Mouse (Mus musculus): ENCODE results near the gene Mgat3. TPM values are rescaled to one million over a fixed set of nuclear protein-coding genes. Genes with fewer than 3 reads are reported as not detected.

Gene Mgat3
- polyA plus RNA-seq, 1 experiment, result 79.8 TPM

- TF ChIP-seq POLR2A (IDR thresholded peaks at IDR 0.05; ENCODE audit: extremely low read depth, insufficient read depth, low read length) (no peak), CTCF (IDR thresholded peaks at IDR 0.05; ENCODE audit: extremely low read depth, insufficient read depth, low read length) (no peak)
- H3K27ac ChIP-seq (ENCODE audit: insufficient read depth, low read length), result no peak overlapping the region
Observed at GRCm38 (mm10) chr15:80228071-80228800, 54.7 kb downstream of the Mgat3 start.

GRCm38 (mm10) chr15:80232331-80232730 lies 58.8 kb downstream of the Mgat3 start:
- TF ChIP-seq POLR2A (IDR thresholded peaks at IDR 0.05; ENCODE audit: extremely low read depth, insufficient read depth, low read length), result no peak
- TF ChIP-seq CTCF (IDR thresholded peaks at IDR 0.05; ENCODE audit: extremely low read depth, insufficient read depth, low read length), result no peak
- Histone ChIP-seq H3K4me3 (ENCODE audit: insufficient read depth, low read length) (no peak overlapping the region), H3K27ac (ENCODE audit: insufficient read depth, low read length) (no peak overlapping the region), H3K4me1 (ENCODE audit: control insufficient read depth, insufficient read depth, low read length) (no peaks in the 10 kb centered on the region; the same call in 1 of the 2 replicates)

More at GRCm38 (mm10) chr15:80228071-80228800, 54.7 kb downstream of the Mgat3 start:
- Histone ChIP-seq H3K4me3 (ENCODE audit: insufficient read depth, low read length) (no peak overlapping the region), H3K4me1 (ENCODE audit: control insufficient read depth, insufficient read depth, low read length) (no peaks in the 10 kb centered on the region)

- H3K27ac ChIP-seq (ENCODE audit: insufficient read depth, low read length), result no peak overlapping the region
- H3K4me3 ChIP-seq (ENCODE audit: insufficient read depth, low read length), result no peak overlapping the region; the same call in 1 of the 2 replicates
- TF ChIP-seq CTCF (IDR thresholded peaks at IDR 0.05; ENCODE audit: extremely low read depth, insufficient read depth, low read length), result no peak
- H3K4me1 ChIP-seq (ENCODE audit: control insufficient read depth, insufficient read depth, low read length), result no peaks in the 10 kb centered on the region; the same call in 1 of the 2 replicates
Observed at GRCm38 (mm10) chr15:80233053-80233452, 59.5 kb downstream of the Mgat3 start.

GRCm38 (mm10) chr15:80233733-80234509 lies 60.4 kb downstream of the Mgat3 start, which contains the start of gene Mief1:
TSS of gene Mief1 (plus strand) at chr15:80234018.
- Histone ChIP-seq H3K27ac (ENCODE audit: insufficient read depth, low read length) (peak within 1 kb of the TSS; percentile 41; the same call in 1 of the 2 replicates), H3K4me1 (ENCODE audit: control insufficient read depth, insufficient read depth, low read length) (no peaks in the 10 kb centered on the region; the same call in 1 of the 2 replicates), H3K4me3 (ENCODE audit: insufficient read depth, low read length) (peak within 1 kb of the TSS; percentile 87)
- TF ChIP-seq POLR2A (IDR thresholded peaks at IDR 0.05; ENCODE audit: extremely low read depth, insufficient read depth, low read length), result peak; percentile 94
- TF ChIP-seq CTCF (IDR thresholded peaks at IDR 0.05; ENCODE audit: extremely low read depth, insufficient read depth, low read length), result no peak

GRCm38 (mm10) chr15:80235535-80235934 lies 62.0 kb downstream of the Mgat3 start, which contains the start of gene AC140267.1:
TSS of gene AC140267.1 (plus strand) at chr15:80235835.
- no peak for TF ChIP-seq CTCF (IDR thresholded peaks at IDR 0.05; ENCODE audit: extremely low read depth, insufficient read depth, low read length)
- TF ChIP-seq POLR2A (IDR thresholded peaks at IDR 0.05; ENCODE audit: extremely low read depth, insufficient read depth, low read length), result no peak
- Histone ChIP-seq H3K4me3 (ENCODE audit: insufficient read depth, low read length) (peak within 1 kb of the TSS; percentile 87; the same call in 1 of the 2 replicates), H3K4me1 (ENCODE audit: control insufficient read depth, insufficient read depth, low read length) (no peaks in the 10 kb centered on the region; the same call in 1 of the 2 replicates), H3K27ac (ENCODE audit: insufficient read depth, low read length) (no peak within 1 kb of the TSS)

GRCm38 (mm10) chr15:80248135-80248534 lies 74.6 kb downstream of the Mgat3 start:
- H3K4me1 ChIP-seq (ENCODE audit: control insufficient read depth, insufficient read depth, low read length), result no peaks in the 10 kb centered on the region
- no peak overlapping the region for H3K27ac ChIP-seq (ENCODE audit: insufficient read depth, low read length)
- TF ChIP-seq CTCF (IDR thresholded peaks at IDR 0.05; ENCODE audit: extremely low read depth, insufficient read depth, low read length) (no peak), POLR2A (IDR thresholded peaks at IDR 0.05; ENCODE audit: extremely low read depth, insufficient read depth, low read length) (no peak)
- no peak overlapping the region for H3K4me3 ChIP-seq (ENCODE audit: insufficient read depth, low read length)

- no peak for TF ChIP-seq POLR2A (IDR thresholded peaks at IDR 0.05; ENCODE audit: extremely low read depth, insufficient read depth, low read length)
- no peak for TF ChIP-seq CTCF (IDR thresholded peaks at IDR 0.05; ENCODE audit: extremely low read depth, insufficient read depth, low read length)
Observed at GRCm38 (mm10) chr15:80248596-80248995, 75.1 kb downstream of the Mgat3 start.

GRCm38 (mm10) chr15:80249672-80250071 lies 76.2 kb downstream of the Mgat3 start:
- no peaks in the 10 kb centered on the region for H3K4me1 ChIP-seq (ENCODE audit: control insufficient read depth, insufficient read depth, low read length)
- no peak for TF ChIP-seq POLR2A (IDR thresholded peaks at IDR 0.05; ENCODE audit: extremely low read depth, insufficient read depth, low read length)
- no peak overlapping the region for H3K27ac ChIP-seq (ENCODE audit: insufficient read depth, low read length)
- no peak overlapping the region for H3K4me3 ChIP-seq (ENCODE audit: insufficient read depth, low read length)

More at GRCm38 (mm10) chr15:80248596-80248995, 75.1 kb downstream of the Mgat3 start:
- H3K4me1 ChIP-seq (ENCODE audit: control insufficient read depth, insufficient read depth, low read length), result no peaks in the 10 kb centered on the region
- no peak overlapping the region for H3K4me3 ChIP-seq (ENCODE audit: insufficient read depth, low read length)
- H3K27ac ChIP-seq (ENCODE audit: insufficient read depth, low read length), result no peak overlapping the region

GRCm38 (mm10) chr15:80250586-80250985 lies 77.1 kb downstream of the Mgat3 start:
- TF ChIP-seq POLR2A (IDR thresholded peaks at IDR 0.05; ENCODE audit: extremely low read depth, insufficient read depth, low read length), result no peak
- TF ChIP-seq CTCF (IDR thresholded peaks at IDR 0.05; ENCODE audit: extremely low read depth, insufficient read depth, low read length), result no peak
- H3K27ac ChIP-seq (ENCODE audit: insufficient read depth, low read length), result no peak overlapping the region
- H3K4me1 ChIP-seq (ENCODE audit: control insufficient read depth, insufficient read depth, low read length), result no peaks in the 10 kb centered on the region
- H3K4me3 ChIP-seq (ENCODE audit: insufficient read depth, low read length), result no peak overlapping the region

Measured in cortical plate, adult 2 months (tissue).